Mouse (Mus musculus): Measurements from ENCODE around the gene Clec10a. TPM values are rescaled to one million over a fixed set of nuclear protein-coding genes. Genes with fewer than 3 reads are reported as not detected.

The Clec10a gene
- total RNA-seq, 1 experiment from 2014 or later, result 7.9 TPM

DNA sequence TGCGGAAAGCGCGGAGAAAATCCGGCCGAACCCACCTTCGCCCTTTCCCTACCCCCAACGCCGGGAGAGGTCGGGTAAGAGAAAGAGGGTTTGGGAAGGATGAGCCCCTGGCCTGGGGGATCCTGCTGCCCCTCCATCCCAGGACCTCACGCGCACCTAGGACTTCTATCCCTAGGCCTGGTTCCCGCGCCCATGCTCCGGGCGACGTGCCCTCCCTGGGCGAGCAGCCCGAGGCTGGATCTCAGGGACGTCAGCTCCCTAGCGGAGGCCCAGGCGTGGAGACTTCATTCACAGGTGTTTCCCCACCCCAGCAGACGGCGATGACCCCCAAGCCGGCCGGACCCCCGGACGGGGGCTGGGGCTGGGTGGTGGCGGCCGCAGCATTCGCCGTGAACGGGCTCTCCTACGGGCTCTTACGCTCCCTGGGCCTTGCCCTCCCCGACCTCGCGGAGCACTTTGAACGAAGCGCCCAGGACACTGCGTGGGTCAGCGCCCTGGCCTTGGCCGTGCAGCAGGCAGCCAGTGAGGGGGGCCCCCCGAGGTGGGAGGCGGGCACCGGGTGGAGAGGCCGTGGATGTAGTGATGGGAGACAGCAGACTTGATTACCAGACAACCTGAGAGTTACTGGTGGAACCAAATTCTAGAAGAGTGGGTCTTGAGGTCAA lies 58.3 kb downstream of the Clec10a start:
- 0 out of 2 replicates have a peak, but pooled peaks have one; percentile 4 for ATAC-seq (replicated peaks; ENCODE audit: low read depth, poor library complexity, severe bottlenecking)

DNA sequence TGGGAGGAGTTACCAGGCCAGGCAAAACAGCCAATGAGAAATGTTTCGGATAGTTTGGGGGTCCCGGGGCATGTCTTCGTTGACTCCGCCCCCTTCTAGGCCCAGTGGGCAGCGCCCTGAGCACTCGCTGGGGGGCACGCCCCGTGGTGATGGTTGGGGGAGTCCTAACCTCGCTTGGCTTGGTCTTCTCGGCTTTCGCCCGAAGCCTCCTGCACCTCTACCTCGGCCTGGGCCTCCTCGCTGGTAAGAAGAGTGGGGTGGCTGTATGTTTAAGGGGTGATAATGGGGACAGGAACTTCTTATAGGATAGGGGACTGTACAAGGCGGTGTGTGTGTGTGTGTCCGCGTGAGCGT lies 58.8 kb downstream of the Clec10a start:
- ATAC-seq (replicated peaks; ENCODE audit: low read depth, poor library complexity, severe bottlenecking), result 0 out of 2 replicates have a peak, but pooled peaks have one; percentile 6

DNA sequence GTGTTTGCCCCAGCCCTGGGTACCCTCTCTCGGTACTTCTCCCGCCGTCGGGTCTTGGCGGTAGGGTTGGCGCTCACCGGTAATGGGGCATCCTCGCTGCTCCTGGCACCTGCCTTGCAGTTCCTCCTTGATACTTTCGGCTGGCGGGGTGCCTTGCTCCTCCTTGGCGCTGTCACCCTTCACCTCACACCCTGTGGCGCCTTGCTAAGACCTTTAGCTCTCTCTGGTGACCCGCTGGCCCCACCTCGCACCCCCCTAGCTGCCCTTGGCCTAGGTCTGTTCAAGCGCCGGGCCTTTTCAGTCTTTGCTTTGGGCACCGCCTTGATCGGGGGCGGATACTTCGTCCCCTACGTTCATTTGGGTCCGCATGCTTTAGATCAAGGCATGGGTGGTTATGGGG lies 59.3 kb downstream of the Clec10a start:
- ATAC-seq (replicated peaks; ENCODE audit: low read depth, poor library complexity, severe bottlenecking), result no peak

DNA sequence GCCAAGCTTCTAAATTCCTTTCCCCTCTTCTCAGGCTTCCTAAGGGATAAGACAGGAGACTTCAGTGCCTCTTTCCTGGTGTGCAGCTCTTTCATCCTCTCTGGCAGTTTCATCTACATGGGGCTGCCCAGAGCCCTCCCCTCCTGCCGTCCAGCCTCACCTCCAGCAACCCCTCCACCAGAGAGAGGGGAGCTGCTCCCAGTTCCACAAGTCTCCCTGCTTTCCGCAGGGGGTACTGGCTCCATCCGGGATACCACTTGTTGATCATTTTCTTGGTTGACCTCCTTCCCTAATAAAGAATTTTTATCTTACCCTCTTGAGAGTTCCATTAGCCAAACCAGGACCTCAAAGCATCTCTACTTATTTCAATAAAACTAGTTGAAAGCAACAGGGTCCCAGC lies 60.1 kb downstream of the Clec10a start:
- ATAC-seq (replicated peaks; ENCODE audit: low read depth, poor library complexity, severe bottlenecking), result no peak

DNA sequence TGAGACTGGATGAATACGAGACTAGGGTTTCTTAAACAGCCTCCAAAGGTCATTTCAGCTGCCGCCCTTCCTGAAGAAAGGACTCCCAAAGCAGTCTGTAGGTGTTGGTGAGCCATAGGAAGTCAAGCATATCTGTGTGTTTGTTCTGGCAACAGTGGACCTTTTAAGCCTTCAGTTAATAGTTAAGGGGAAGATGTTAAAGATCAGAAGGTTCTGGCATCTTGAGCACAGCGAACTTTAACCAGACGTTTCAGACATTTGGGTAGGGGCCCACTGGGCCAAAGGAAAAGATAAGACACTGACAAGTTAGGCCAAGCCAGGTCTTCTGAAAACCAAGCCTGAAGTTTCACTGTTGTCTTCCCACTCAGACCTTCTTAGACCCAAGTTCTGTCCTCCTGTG lies 62.0 kb downstream of the Clec10a start:
- no peak for ATAC-seq (replicated peaks; ENCODE audit: low read depth, poor library complexity, severe bottlenecking)

DNA sequence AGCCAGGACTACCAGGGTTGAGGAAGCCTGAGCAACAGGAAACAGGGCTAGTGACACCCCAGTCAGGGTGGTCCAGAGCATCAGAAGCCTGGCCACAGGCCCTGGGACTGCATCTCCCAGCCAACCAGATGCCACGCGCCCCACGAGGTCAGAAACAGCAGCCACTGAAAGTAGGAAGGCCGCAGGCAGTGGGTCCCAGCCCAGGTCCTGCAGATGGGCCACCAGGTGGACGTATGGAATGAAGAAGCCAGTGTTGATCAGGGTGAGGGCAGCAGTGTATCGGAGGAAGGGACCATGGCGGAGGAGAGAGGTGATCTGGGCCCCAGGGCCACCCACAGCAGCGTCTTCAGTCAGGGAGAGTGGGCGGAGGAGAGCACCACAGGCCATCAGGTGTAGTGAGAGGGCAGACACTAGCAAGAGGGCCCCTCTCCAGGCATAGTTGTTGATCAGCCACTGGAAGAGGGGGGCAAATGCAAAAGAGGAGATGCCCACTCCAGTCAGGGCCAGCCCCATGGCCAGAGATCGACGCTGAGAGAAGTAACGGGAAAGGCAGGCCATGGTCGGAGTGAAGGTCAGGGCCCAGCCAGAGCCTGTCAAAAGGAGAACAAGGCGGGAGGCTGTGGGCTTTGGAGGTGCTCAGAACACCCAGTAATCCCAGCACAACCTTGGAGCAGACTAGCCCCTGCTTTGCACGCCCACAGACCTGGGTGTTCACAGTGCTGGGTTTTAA lies 62.9 kb downstream of the Clec10a start:
- ATAC-seq (replicated peaks; ENCODE audit: low read depth, poor library complexity, severe bottlenecking), result no peak

DNA sequence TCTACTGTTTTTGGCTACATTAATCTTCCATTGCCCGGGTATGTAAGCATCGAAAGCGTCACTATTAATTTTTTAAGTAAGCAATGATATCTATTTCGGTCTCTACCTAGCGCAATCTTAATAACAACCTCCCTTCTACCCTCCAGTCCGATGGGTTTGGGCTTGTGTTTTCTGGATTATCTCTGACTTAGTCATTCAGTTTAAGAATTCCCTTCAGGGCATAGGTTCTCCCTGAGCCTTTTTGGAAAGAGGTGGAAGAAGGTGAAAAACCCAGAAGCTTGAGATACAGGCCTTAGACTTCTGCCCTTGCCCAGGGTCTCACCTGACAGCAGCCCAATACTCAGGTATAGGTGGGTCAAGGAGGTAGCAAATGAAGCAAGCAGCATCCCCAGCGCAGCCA lies 63.9 kb downstream of the Clec10a start:
- ATAC-seq (replicated peaks; ENCODE audit: low read depth, poor library complexity, severe bottlenecking), result no peak

DNA sequence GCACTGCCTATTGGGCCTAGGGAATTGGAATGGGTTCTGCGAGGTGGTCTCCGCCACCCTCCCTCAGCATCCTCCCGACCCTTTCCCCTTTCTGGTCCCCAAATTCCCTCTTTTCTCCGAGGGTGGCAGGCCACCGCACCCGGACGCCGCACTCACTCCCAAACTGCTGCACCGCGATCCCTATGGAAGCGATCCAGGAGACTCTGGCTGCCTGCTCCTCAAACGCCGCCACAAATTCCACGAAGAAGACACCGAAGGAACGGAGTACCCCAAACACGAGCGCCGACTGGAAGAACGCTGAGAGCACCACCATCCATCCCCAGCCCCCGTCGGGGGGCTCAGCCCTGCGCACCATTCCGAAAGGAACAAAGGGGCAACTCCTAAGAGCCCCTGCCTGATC lies 64.3 kb downstream of the Clec10a start:
- no peak for ATAC-seq (replicated peaks; ENCODE audit: low read depth, poor library complexity, severe bottlenecking)

Other genes starting within 250 kb of the Clec10a start
- gene Gps2, start 242.3 kb upstream of the Clec10a start, total RNA-seq (2017), result 42.0 and 78.8 TPM in 2 replicates
- 854 and 864 TPM in 2 replicates for gene Eif5a, start 234.2 kb upstream of the Clec10a start, total RNA-seq (2017)
- gene Ybx2, start 220.4 kb upstream of the Clec10a start, total RNA-seq (2017), result not detected in 2 replicates
- 0.78 TPM in 1 of 2 replicates, not detected in the other for gene Slc2a4, start 208.0 kb upstream of the Clec10a start, total RNA-seq (2017)
- not detected in 2 replicates for gene Cldn7, start 191.4 kb upstream of the Clec10a start, total RNA-seq (2017)
- 22.1 and 47.1 TPM in 2 replicates for gene Ctdnep1, start 175.0 kb upstream of the Clec10a start, total RNA-seq (2017)
- 41.2 and 47.0 TPM in 2 replicates for gene Elp5, start 173.7 kb upstream of the Clec10a start, total RNA-seq (2017)
- 163 and 255 TPM in 2 replicates for gene Gabarap, start 165.1 kb upstream of the Clec10a start, total RNA-seq (2017)
- 40.9 and 59.2 TPM in 2 replicates for gene Phf23, start 160.4 kb upstream of the Clec10a start, total RNA-seq (2017)
- gene Dvl2, start 155.6 kb upstream of the Clec10a start, total RNA-seq (2017), result 12.6 and 13.1 TPM in 2 replicates
- 43.7 and 46.0 TPM in 2 replicates for gene Acadvl, start 140.8 kb upstream of the Clec10a start, total RNA-seq (2017)
- gene Dlg4, start 139.3 kb upstream of the Clec10a start, total RNA-seq (2017), result 3.0 and 5.2 TPM in 2 replicates
- gene Asgr1, start 102.1 kb upstream of the Clec10a start, total RNA-seq (2017), result 0.82 TPM in 1 of 2 replicates, not detected in the other
- not detected in 2 replicates for gene Asgr2, start 63.6 kb upstream of the Clec10a start, total RNA-seq (2017)
- gene Mgl2, start 25.9 kb upstream of the Clec10a start, total RNA-seq (2017), result 1.1 and 1.5 TPM in 2 replicates
- 0.49 and 0.78 TPM in 2 replicates for gene Slc16a11, start 56.6 kb downstream of the Clec10a start, total RNA-seq (2017)
- 4.1 and 4.8 TPM in 2 replicates for gene Slc16a13, start 64.9 kb downstream of the Clec10a start, total RNA-seq (2017)
- gene Bcl6b, start 73.6 kb downstream of the Clec10a start, total RNA-seq (2017), result 0.41 and 0.82 TPM in 2 replicates
- gene 0610010K14Rik, start 81.7 kb downstream of the Clec10a start, total RNA-seq (2017), result 43.5 and 49.9 TPM in 2 replicates
- gene Gm21988, start 83.6 kb downstream of the Clec10a start, total RNA-seq (2017), result not detected in 2 replicates
- 25.7 and 49.9 TPM in 2 replicates for gene Rnasek, start 83.6 kb downstream of the Clec10a start, total RNA-seq (2017)
- gene Alox12, start 99.2 kb downstream of the Clec10a start, total RNA-seq (2017), result 0.37 TPM in 1 of 2 replicates, not detected in the other
- not detected in 2 replicates for gene Alox12e, start 166.4 kb downstream of the Clec10a start, total RNA-seq (2017)
- gene Alox15, start 195.8 kb downstream of the Clec10a start, total RNA-seq (2017), result not detected in 2 replicates

Data from common myeloid progenitor, adult 5-6 weeks (primary cell).